Mouse (Mus musculus): ENCODE data around the gene Ep300. TPM values are rescaled to one million over a fixed set of nuclear protein-coding genes. Genes with fewer than 3 reads are reported as not detected.
"Not testable (repeated sequence)": the region's sequence is repeated elsewhere in the genome, so short reads cannot be mapped to it uniquely, and the experiment has no call there.

The Ep300 gene
- polyA plus RNA-seq, 1 experiment from 2014 or later, result 25.7 TPM

DNA sequence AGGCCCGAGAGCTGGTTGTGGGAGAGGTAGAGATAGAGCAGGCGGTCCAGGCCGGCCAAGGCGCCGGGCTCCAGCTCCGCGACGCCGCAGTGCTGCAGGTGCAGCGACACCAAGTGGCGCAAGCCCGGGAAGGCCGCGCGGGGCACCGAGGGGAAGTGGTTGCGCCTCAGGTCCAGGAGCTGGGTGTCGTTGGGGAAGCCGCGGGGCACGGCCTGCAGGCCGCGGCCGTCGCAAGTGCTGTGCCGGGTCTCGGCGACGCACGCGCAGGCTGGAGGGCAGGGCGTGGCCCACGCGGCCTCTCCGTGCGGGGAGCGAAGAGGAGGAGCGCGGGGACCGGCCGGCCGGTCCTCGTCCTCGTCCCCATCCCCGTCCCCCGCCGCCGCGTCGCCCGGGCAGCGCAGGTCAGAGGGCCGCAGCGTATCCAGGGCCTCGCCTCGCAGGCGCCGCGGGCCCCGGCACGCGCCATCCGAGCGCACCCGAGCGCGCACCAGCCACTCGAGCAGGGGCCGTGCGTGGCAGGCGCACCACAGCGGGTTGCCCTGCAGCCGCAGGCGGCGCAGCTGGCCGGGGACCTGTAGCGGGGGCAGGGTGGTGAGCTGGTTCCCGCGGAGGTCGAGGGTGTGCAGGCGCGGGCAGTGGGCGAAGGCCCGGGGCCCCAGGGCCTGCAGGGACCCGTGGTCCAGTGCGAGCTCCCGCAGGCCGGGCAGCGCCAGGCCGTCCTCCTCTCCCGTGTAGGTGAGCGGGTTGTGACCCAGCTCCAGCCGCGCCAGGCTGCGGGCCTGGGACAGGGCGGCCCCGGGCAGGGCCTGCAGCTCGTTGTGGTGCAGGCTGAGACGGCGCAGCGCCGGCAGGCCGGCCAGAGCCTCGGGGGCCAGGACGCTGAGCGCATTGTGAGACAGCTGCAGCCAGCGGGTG, 109.1 kb downstream of the Ep300 start:
- peak; percentile 86 for ATAC-seq (replicated peaks)
- Histone ChIP-seq H3K27ac (peak overlapping the region; percentile 67), H3K4me3 (peak overlapping the region; percentile 56), H3K9me3 (no peaks in the 10 kb centered on the region), H3K27me3 (replicated peaks) (peaks cover 23% of the 10 kb centered on the region), H3K9ac (peak overlapping the region; percentile 74), H3K4me2 (peak overlapping the region; percentile 89), H3K36me3 (replicated peaks) (no peaks in the 10 kb centered on the region), H3K4me1 (peaks cover 24% of the 10 kb centered on the region)
- WGBS, result under 1% methylated on average over 80 of the region's 107 CpGs

DNA sequence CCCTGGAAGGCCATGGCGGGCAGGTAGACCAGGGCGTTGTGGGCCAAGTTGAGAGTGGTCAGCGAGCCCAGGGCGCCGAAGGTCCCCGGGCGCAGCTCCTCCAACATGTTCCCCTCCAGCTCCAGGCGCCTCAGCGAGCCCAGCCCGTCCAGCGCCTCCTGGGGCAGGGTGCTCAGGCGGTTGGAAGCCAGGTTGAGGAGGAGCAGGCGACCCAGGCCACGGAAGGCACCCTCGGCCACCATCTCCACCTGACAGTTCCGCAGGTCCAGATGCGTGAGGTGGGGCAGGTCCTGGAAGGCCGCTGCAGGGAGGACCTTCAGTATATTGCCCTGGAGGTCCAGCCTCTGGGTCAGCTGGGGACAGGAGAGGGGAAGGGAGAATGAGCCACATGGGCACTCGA, 109.7 kb downstream of the Ep300 start:
- no peak for ATAC-seq (replicated peaks)
- Histone ChIP-seq H3K27me3 (replicated peaks) (peaks cover 23% of the 10 kb centered on the region), H3K27ac (peak overlapping the region; percentile 67; the same call in 1 of the 2 replicates)

DNA sequence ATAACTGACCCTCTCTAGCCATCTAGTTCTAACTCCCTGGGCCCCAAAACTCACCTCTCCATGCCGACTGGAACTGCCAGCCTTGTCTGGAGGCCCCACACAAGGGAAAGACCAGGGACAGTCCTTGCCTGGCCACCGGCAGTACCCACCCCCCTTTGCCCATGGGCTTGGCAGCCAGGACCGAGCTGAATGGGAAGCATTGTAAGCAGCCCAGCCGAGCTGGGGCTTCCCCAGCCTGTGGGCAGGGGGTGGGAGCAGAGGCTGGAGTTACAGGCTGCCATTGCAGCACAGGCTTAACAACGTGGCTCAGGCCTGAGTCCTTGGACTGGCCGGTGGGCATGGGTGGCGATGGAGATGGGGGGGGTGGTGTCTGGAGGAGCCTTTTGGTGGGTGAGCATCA, 112.0 kb downstream of the Ep300 start, which contains the start of gene Chadl:
Gene Chadl (minus strand): TSS at position 113 of the 400 bp plus-strand sequence.
- Histone ChIP-seq H3K27ac (0 out of 2 replicates have a peak within 1 kb of the TSS, but pooled peaks have one; percentile 17), H3K9me3 (no peaks in the 10 kb centered on the region), H3K4me2 (no peak within 1 kb of the TSS), H3K27me3 (replicated peaks) (peaks cover 16% of the 10 kb centered on the region), H3K36me3 (replicated peaks) (no peaks in the 10 kb centered on the region), H3K4me3 (no peak within 1 kb of the TSS), H3K9ac (no peak within 1 kb of the TSS), H3K4me1 (peaks cover 24% of the 10 kb centered on the region)
- WGBS, result 61% methylated on average over 7 of the region's 7 CpGs
- no peak for ATAC-seq (replicated peaks)

More for the DNA sequence above, 109.7 kb downstream of the Ep300 start:
- no peaks in the 10 kb centered on the region for H3K36me3 ChIP-seq (replicated peaks)
- no peaks in the 10 kb centered on the region for H3K9me3 ChIP-seq
- H3K9ac ChIP-seq, result peak overlapping the region; percentile 74
- peaks cover 24% of the 10 kb centered on the region for H3K4me1 ChIP-seq
- WGBS, result 24% methylated on average over 19 of the region's 19 CpGs
- peak overlapping the region; percentile 56 for H3K4me3 ChIP-seq
- peak overlapping the region; percentile 89 for H3K4me2 ChIP-seq

DNA sequence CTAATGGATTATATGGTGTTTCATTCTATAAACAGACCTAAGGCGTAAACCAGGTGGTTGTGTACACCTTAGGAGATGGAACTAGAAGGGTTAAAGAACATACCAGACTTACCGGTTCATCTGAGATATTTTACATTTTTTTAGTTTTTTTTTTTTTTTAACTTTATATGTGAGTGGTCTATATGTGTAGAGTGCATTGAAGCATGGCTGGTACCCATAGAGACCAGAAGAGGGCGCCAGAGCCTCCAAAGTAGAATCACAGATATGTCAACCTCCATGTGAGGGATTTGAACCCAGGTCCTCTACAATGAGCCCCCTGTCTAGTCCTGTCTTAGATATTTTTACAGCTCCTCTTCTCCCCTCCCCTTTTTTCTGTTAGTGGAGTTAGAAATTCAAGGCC, 112.7 kb downstream of the Ep300 start:
- H3K4me1 ChIP-seq, result peaks cover 21% of the 10 kb centered on the region
- no peak for ATAC-seq (replicated peaks)
- 56% methylated on average over 3 of the region's 3 CpGs for WGBS
- peaks cover 10% of the 10 kb centered on the region for H3K27me3 ChIP-seq (replicated peaks)
- H3K9ac ChIP-seq, result no peak overlapping the region
- no peaks in the 10 kb centered on the region for H3K9me3 ChIP-seq
- H3K4me2 ChIP-seq, result no peak overlapping the region
- H3K27ac ChIP-seq, result no peak overlapping the region
- no peaks in the 10 kb centered on the region for H3K36me3 ChIP-seq (replicated peaks)
- H3K4me3 ChIP-seq, result no peak overlapping the region

DNA sequence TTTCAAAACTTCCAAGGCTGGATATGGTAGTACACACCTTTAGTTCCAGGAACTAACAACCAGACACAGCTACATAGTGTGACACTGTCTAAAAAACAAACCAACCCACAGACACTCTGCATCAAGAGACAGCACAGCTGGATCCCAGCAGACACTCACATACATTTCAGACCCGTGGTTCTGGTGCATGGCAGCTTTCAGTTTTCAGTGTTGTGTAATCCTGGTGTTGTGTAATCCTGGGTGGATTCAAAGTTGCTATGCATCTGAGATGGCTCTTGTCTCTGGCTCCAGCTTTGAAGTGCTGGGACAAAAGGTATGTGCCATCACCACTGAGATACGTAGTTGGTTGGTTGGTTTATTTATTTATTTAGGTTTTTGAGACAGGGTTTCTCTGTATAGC, 113.4 kb downstream of the Ep300 start:
- peaks cover 3% of the 10 kb centered on the region for H3K27me3 ChIP-seq (replicated peaks)
- H3K4me2 ChIP-seq, result no peak overlapping the region
- H3K9ac ChIP-seq, result no peak overlapping the region
- no peaks in the 10 kb centered on the region for H3K9me3 ChIP-seq
- H3K4me1 ChIP-seq, result peaks cover 14% of the 10 kb centered on the region
- H3K36me3 ChIP-seq (replicated peaks), result no peaks in the 10 kb centered on the region
- ATAC-seq (replicated peaks), result no peak
- no peak overlapping the region for H3K27ac ChIP-seq
- no peak overlapping the region for H3K4me3 ChIP-seq
- 73% methylated on average over 2 of the region's 2 CpGs for WGBS

DNA sequence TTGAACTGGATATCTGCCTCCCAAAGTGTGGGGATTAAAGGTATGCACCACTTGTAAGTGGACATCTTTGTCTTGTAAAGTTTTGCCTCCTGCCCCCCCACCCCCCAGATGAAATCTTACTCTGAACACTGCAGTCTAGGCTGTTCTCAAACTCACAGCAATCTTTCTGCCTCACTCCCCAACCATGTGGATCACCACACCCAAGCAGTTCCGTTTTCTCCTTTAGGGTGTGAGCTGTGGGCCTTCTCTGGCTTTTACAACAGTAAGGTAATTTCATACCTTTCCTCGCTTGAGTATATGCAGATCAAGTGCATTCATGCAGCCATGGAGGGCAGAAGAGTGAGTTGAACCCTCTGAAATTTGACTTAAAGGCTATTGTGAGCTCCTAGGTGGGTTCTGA, 115.0 kb downstream of the Ep300 start:
- no peak for ATAC-seq (replicated peaks)
- Histone ChIP-seq H3K27me3 (replicated peaks) (no peaks in the 10 kb centered on the region), H3K4me2 (no peak overlapping the region), H3K27ac (no peak overlapping the region), H3K4me3 (no peak overlapping the region), H3K9ac (no peak overlapping the region), H3K36me3 (replicated peaks) (peaks cover 10% of the 10 kb centered on the region), H3K9me3 (no peaks in the 10 kb centered on the region), H3K4me1 (no peaks in the 10 kb centered on the region)
- 84% methylated on average over 2 of the region's 2 CpGs for WGBS

DNA sequence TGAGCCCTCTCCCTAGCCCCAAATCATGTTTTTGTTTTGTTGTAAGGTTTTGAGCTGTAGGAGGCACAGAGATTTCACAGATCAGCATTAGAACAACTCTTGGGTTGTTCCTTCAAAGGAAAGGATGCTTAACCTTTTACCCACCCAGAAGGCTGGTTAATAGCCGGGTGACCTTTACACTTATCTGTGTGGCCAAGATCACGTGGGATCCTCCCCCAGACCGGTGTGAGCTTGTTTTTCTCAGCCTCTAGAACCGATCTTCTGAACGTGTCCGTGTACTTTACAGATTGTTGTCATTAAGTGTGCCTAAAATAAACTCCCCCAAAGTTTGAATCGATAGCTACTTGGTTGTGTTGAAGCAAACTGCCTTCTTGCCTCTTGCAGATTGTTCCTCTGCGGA, 115.5 kb downstream of the Ep300 start:
- 85% methylated on average over 8 of the region's 8 CpGs for WGBS
- Histone ChIP-seq H3K4me1 (no peaks in the 10 kb centered on the region), H3K27me3 (replicated peaks) (no peaks in the 10 kb centered on the region), H3K9ac (no peak overlapping the region), H3K9me3 (no peaks in the 10 kb centered on the region), H3K36me3 (replicated peaks) (peaks cover 15% of the 10 kb centered on the region), H3K4me2 (no peak overlapping the region), H3K4me3 (no peak overlapping the region), H3K27ac (no peak overlapping the region)
- no peak for ATAC-seq (replicated peaks)

DNA sequence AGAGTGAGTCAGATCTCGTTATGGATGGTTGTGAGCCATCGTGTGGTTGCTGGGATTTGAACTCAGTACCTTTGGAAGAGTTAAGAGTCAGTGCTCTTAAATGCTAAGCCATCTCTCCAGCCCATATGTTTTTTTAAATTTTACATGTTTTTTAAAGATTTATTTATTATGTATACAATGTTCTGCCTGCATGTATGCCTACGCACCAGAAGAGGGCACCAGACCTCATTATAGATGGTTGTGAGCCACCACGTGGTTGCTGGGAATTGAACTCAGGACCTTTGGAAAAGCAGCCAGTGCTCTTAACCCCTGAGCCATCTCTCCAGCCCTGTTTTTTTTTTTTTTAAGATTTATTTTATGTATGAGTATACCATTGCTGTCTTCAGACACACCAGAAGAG, 116.2 kb downstream of the Ep300 start:
- not testable (repeated sequence) for ATAC-seq (replicated peaks); H3K4me1 ChIP-seq; H3K27ac ChIP-seq; H3K9ac ChIP-seq; H3K4me2 ChIP-seq; H3K4me3 ChIP-seq; H3K27me3 ChIP-seq (replicated peaks); H3K9me3 ChIP-seq
- peaks cover 20% of the 10 kb centered on the region for H3K36me3 ChIP-seq (replicated peaks)
- 77% methylated on average over 4 of the region's 4 CpGs for WGBS

Small RNA genes lying within 50 kb of the gene (microRNA-seq; reads per million reads assigned to microRNA genes)
- gene Gm23880, result not detected

Other genes starting within 250 kb of the Ep300 start
- gene Slc25a17, start 224.5 kb upstream of the Ep300 start, polyA plus RNA-seq (2015; fragmentation: Nextera tagmentation; extraction: Ambion mirVana), result 132 and 138 TPM in 2 replicates
- 180 and 190 TPM in 2 replicates for gene St13, start 185.3 kb upstream of the Ep300 start, polyA plus RNA-seq (2015; fragmentation: Nextera tagmentation; extraction: Ambion mirVana)
- gene Xpnpep3, start 185.2 kb upstream of the Ep300 start, polyA plus RNA-seq (2015; fragmentation: Nextera tagmentation; extraction: Ambion mirVana), result 9.5 and 11.2 TPM in 2 replicates
- gene Dnajb7, start 177.1 kb upstream of the Ep300 start, polyA plus RNA-seq (2015; fragmentation: Nextera tagmentation; extraction: Ambion mirVana), result 1.6 and 1.9 TPM in 2 replicates
- gene Rbx1, start 119.1 kb upstream of the Ep300 start, polyA plus RNA-seq (2015; fragmentation: Nextera tagmentation; extraction: Ambion mirVana), result 387 and 390 TPM in 2 replicates
- gene L3mbtl2, start 78.5 kb downstream of the Ep300 start, polyA plus RNA-seq (2015; fragmentation: Nextera tagmentation; extraction: Ambion mirVana), result 31.5 and 32.1 TPM in 2 replicates
- 31.2 and 33.7 TPM in 2 replicates for gene Chadl, start 111.9 kb downstream of the Ep300 start, polyA plus RNA-seq (2015; fragmentation: Nextera tagmentation; extraction: Ambion mirVana)
- 59.2 and 59.7 TPM in 2 replicates for gene Zc3h7b, start 159.7 kb downstream of the Ep300 start, polyA plus RNA-seq (2015; fragmentation: Nextera tagmentation; extraction: Ambion mirVana)
- gene Rangap1, start 160.2 kb downstream of the Ep300 start, polyA plus RNA-seq (2015; fragmentation: Nextera tagmentation; extraction: Ambion mirVana), result 162 and 164 TPM in 2 replicates
- 24.0 and 25.2 TPM in 2 replicates for gene Tef, start 217.1 kb downstream of the Ep300 start, polyA plus RNA-seq (2015; fragmentation: Nextera tagmentation; extraction: Ambion mirVana)